Mouse (Mus musculus) midbrain, embryonic 16.5 days (tissue): ENCODE data around the gene BC049715. TPM values are rescaled to one million over a fixed set of nuclear protein-coding genes. Genes with fewer than 3 reads are reported as not detected.

ENCODE experiments used
- ATAC-seq: fragments of 200-750 bp; cut with Nextera tagmentation; 2 replicates; pipeline ENCODE4 v1.8.0; 2017; ENCODE audit warnings: moderate TSS enrichment
- H3K27ac ChIP-seq: fragments of 300-500 bp; sonication (generic); 2 replicates; pipeline ENCODE4 v1.5.1; 2014; ENCODE audit warnings: mild to moderate bottlenecking, low read length, mixed read lengths
- H3K27me3 ChIP-seq: fragments of 300-500 bp; sonication (generic); 2 replicates; pipeline ENCODE4 v1.6.1; 2014; ENCODE audit warnings: low read depth, low read length, mixed read lengths; ENCODE audit not compliant: control insufficient read depth, insufficient read depth
- H3K36me3 ChIP-seq: fragments of 300-500 bp; sonication (generic); 2 replicates; pipeline ENCODE4 v1.6.1; 2014; ENCODE audit warnings: mild to moderate bottlenecking, low read length, moderate library complexity, mixed read lengths; ENCODE audit not compliant: control insufficient read depth, insufficient read depth
- H3K4me1 ChIP-seq: fragments of 300-500 bp; sonication (generic); 2 replicates; pipeline ENCODE4 v1.6.1; 2014; ENCODE audit warnings: mild to moderate bottlenecking, low read length, mixed read lengths; ENCODE audit not compliant: control insufficient read depth, insufficient read depth
- H3K4me2 ChIP-seq: fragments of 300-500 bp; sonication (generic); 2 replicates; pipeline ENCODE4 v1.6.1; 2014; ENCODE audit warnings: mild to moderate bottlenecking, low read length, mixed read lengths
- H3K4me3 ChIP-seq: fragments of 300-500 bp; sonication (generic); 2 replicates; pipeline ENCODE4 v1.5.1; 2014; ENCODE audit warnings: low read depth, mild to moderate bottlenecking, low read length, moderate library complexity, mixed read lengths
- H3K9ac ChIP-seq: fragments of 300-500 bp; sonication (generic); 2 replicates; pipeline ENCODE4 v1.6.1; 2014; ENCODE audit warnings: low read depth, low read length, mixed read lengths
- H3K9me3 ChIP-seq: fragments of 300-500 bp; sonication (generic); replicated peaks from 2 replicates; pipeline ENCODE4 v1.6.1; 2014; ENCODE audit warnings: mild to moderate bottlenecking, low read length, mixed read lengths; ENCODE audit not compliant: control insufficient read depth, poor library complexity, severe bottlenecking
- WGBS: fragments of 180-500 bp; shearing (Covaris S2); extraction: QIAGEN DNeasy Blood & Tissue Kit; methylation state at CpG from one replicate; pipeline ENCODE4 v1.1.7; 2014; 5-methylcytosine and 5-hydroxymethylcytosine counted together
- polyA plus RNA-seq: library from polyadenylated mRNA; unstranded; fragments of >200 nt; fragmentation: Nextera tagmentation; extraction: Ambion mirVana; gene quantifications from 2 replicates; pipeline ENCODE4 v1.2.1, GENCODE M21; 2015

Gene BC049715
- polyA plus RNA-seq, 1 experiment from 2014 or later = 1.1 TPM

DNA sequence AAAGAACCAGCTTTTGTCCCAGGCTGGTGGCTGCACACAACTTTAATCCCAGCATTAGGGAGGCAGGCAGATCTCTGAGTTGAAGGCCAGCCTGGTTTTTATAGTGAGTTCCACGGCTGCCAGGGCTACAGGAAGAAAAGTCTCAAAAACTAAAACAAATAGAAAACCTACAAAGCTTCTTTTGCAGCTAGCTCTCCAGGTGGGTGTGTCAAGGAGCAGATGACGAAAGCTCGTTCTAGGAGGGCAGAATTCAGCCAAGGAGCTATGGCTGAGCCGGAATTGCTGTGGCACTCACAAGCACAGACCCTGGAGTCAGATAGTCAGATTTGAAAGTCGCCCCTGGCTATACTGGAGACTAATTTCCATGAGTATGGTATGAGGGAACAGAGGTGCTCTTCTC lies 20.6 kb upstream of the BC049715 start:
- Histone ChIP-seq H3K4me1 (peaks cover 24% of the 10 kb centered on the region), H3K9me3 (no peaks in the 10 kb centered on the region), H3K9ac (no peak overlapping the region), H3K36me3 (peaks cover 4% of the 10 kb centered on the region; the same call in 1 of the 2 replicates), H3K4me3 (no peak overlapping the region), H3K27me3 (no peaks in the 10 kb centered on the region), H3K4me2 (no peak overlapping the region), H3K27ac (no peak overlapping the region)
- no peak for ATAC-seq
- WGBS = 64% methylated on average over 5 of the region's 5 CpGs

DNA sequence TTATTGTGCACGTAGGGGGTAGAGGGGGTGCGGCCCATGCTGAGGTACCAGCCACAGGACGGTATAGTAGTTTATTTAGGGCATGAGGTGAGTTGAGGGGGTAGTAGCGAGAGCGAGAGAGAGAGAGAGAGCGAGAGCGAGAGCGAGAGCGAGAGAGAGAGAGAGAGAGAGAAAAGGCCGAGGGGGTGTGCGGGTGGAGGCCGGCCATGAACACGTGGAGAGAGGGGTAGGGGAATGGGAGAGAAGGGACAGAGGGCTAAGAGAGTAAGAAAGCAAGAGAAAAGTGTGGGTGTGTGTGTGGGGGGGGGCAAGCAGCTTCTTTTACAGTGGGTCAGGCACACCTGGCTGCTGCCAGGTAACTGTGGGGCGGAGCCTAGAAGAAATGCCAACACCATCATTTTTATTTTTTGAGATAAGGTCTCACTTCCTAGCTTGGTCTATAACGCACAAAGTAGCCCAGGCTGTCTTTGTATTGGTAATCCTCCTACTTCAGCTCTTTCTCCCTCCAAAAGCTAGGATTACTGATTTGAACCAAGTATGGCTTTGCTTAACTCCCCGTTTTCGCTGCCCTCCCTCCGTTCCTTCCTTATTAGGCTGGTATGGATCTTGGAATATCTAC lies 19.9 kb upstream of the BC049715 start:
- H3K9me3 ChIP-seq = no peaks in the 10 kb centered on the region
- ATAC-seq = peak; percentile 6
- H3K9ac ChIP-seq = no peak overlapping the region; the same call in 1 of the 2 replicates
- peak overlapping the region; percentile 54 for H3K27ac ChIP-seq
- H3K4me2 ChIP-seq = peak overlapping the region; percentile 53
- H3K36me3 ChIP-seq = peaks cover 4% of the 10 kb centered on the region; the same call in 1 of the 2 replicates
- peaks cover 24% of the 10 kb centered on the region for H3K4me1 ChIP-seq
- H3K27me3 ChIP-seq = no peaks in the 10 kb centered on the region
- H3K4me3 ChIP-seq = peak overlapping the region; percentile 74
- 28% methylated on average over 18 of the region's 18 CpGs for WGBS

- H3K9me3 ChIP-seq = no peaks in the 10 kb centered on the region
- H3K9ac ChIP-seq = peak within 1 kb of the TSS; percentile 73
- H3K27me3 ChIP-seq = no peaks in the 10 kb centered on the region
- H3K4me1 ChIP-seq = peaks cover 22% of the 10 kb centered on the region
- WGBS = under 1% methylated on average over 34 of the region's 34 CpGs
- H3K27ac ChIP-seq = peak within 1 kb of the TSS; percentile 60
- peaks cover 6% of the 10 kb centered on the region; the same call in 1 of the 2 replicates for H3K36me3 ChIP-seq
- peak within 1 kb of the TSS; percentile 74 for H3K4me3 ChIP-seq
- ATAC-seq = peak; percentile 90
- peak within 1 kb of the TSS; percentile 99 for H3K4me2 ChIP-seq
These were observed 19.4 kb upstream of the BC049715 start, which contains the start of gene H2afj for GRCm38 (mm10) chr6:136808014-136808417. TSS of gene H2afj (plus strand) at chr6:136808244.

GRCm38 (mm10) chr6:136808631-136809046 lies 18.8 kb upstream of the BC049715 start:
- Histone ChIP-seq H3K4me2 (peak overlapping the region; percentile 99), H3K4me3 (peak overlapping the region; percentile 74), H3K36me3 (peaks cover 8% of the 10 kb centered on the region; the same call in 1 of the 2 replicates), H3K27me3 (no peaks in the 10 kb centered on the region), H3K4me1 (peaks cover 19% of the 10 kb centered on the region), H3K9me3 (no peaks in the 10 kb centered on the region), H3K27ac (peak overlapping the region; percentile 60), H3K9ac (peak overlapping the region; percentile 73)
- under 1% methylated on average over 28 of the region's 28 CpGs for WGBS
- peak; percentile 16 for ATAC-seq

DNA sequence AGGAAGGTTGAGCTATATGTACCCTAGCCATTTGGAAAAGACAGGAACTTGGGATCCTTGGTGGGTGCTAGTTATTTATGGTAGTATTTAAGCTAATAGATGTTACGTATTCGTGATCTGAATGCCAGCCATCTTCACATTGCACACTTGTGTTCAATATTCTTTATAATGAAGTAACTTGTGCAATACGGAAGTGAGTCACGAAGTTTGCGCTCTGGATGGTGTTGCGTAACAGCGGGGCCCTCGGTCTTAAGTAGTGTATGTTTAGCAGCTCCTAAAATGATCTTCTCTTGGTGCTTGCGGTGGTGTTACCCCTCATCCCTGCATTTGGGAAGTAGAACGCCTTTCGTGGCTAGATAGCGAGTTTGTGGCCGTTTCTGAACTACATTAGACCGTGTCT lies 18.3 kb upstream of the BC049715 start:
- Histone ChIP-seq H3K4me1 (peaks cover 19% of the 10 kb centered on the region), H3K4me3 (peak overlapping the region; percentile 74), H3K9me3 (no peaks in the 10 kb centered on the region), H3K36me3 (peaks cover 12% of the 10 kb centered on the region), H3K27me3 (no peaks in the 10 kb centered on the region), H3K4me2 (peak overlapping the region; percentile 99), H3K27ac (no peak overlapping the region), H3K9ac (peak overlapping the region; percentile 73)
- no peak for ATAC-seq
- 40% methylated on average over 14 of the region's 14 CpGs for WGBS

DNA sequence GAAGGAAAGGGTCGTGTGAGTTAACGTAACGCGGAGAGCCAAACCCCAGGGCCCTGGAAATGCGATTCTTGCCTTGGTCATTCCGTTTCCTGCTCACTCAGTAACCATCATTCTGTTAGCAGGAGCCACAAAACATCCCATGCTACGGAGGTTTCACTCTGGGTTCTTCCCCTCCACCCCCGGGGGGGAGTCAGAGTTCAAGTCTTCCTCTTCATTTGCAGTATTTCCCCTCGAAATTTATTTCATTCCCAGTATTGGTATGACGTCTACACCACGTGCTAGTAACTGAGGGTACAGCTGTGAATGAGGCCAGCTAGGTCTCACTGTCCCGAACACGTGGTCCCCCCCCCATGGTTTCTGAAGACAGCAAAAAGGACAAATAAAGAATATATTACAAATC lies 17.8 kb upstream of the BC049715 start:
- Histone ChIP-seq H3K27ac (no peak overlapping the region), H3K4me2 (peak overlapping the region; percentile 99; the same call in 1 of the 2 replicates), H3K9me3 (no peaks in the 10 kb centered on the region), H3K36me3 (peaks cover 17% of the 10 kb centered on the region), H3K27me3 (no peaks in the 10 kb centered on the region), H3K9ac (no peak overlapping the region), H3K4me1 (peaks cover 19% of the 10 kb centered on the region), H3K4me3 (no peak overlapping the region)
- WGBS = 84% methylated on average over 13 of the region's 13 CpGs
- no peak for ATAC-seq

DNA sequence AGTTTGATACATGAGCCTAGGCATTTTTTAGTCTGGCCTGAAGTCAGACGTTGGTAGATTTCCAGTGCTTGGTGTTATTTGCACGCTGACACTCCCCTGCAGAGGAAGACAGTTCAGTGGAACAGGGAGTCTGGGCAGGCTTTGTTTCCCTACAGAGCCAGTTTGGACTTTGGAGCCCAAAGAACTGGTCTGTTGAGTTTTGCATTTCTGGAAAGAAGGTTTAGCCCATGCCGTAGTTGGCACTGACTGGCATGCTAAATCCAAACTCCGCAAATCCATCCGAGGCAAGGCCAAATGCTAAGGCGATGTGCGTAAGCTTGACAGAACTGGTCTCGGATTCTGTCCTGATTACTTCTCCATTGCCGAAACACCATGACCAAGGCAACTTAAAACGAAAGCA lies 16.2 kb upstream of the BC049715 start:
- Histone ChIP-seq H3K27ac (no peak overlapping the region), H3K4me2 (no peak overlapping the region), H3K4me1 (peaks cover 14% of the 10 kb centered on the region), H3K4me3 (no peak overlapping the region), H3K9ac (no peak overlapping the region), H3K9me3 (no peaks in the 10 kb centered on the region), H3K27me3 (no peaks in the 10 kb centered on the region), H3K36me3 (peaks cover 23% of the 10 kb centered on the region)
- 92% methylated on average over 10 of the region's 10 CpGs for whole genome bisulfite sequencing
- ATAC-seq = no peak

DNA sequence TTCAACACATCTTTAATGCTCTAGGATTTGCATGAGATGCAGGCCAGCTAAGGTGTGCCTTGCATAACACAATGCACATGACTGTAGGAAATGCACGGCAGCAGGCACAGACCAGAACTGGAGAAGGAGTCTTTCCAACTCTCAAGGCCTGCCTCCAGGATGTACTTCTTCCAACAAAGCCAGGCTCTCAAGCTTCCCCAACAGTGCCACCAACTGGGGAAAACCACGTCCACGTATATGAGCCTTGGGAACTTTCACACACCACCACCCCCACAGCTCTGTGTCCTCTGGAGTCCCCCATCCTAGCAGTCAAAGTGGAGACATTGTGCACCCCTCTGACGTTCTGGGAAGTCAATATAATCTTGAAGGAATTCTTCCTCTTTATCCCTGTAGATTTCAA lies 14.3 kb upstream of the BC049715 start:
- Histone ChIP-seq H3K4me3 (no peak overlapping the region), H3K9ac (no peak overlapping the region), H3K4me2 (no peak overlapping the region), H3K9me3 (no peaks in the 10 kb centered on the region), H3K27me3 (no peaks in the 10 kb centered on the region), H3K36me3 (peaks cover 41% of the 10 kb centered on the region), H3K27ac (no peak overlapping the region), H3K4me1 (peaks cover 11% of the 10 kb centered on the region)
- WGBS = 53% methylated on average over 4 of the region's 4 CpGs
- no peak for ATAC-seq

DNA sequence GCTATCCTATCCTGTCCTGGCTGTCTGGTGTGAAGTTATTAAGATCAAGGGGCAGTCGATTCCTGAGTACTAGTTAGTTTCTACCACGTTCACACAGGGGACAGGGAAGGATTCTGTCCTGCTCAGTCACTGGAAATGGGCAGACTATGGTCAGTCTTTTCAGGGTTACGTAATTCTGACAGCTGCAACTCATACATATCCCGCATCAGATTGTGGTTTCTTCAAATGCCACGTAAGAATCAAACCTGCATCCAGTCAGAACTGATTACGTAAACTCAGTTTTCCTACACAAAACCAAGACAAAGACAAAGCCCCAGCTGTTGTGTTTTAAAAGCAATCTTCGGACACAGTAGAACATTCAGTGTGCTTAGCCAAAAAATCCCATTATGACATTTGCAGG lies 12.0 kb upstream of the BC049715 start:
- no peak overlapping the region for H3K9ac ChIP-seq
- H3K4me1 ChIP-seq = no peaks in the 10 kb centered on the region
- no peak overlapping the region for H3K4me3 ChIP-seq
- H3K27ac ChIP-seq = no peak overlapping the region
- no peak overlapping the region for H3K4me2 ChIP-seq
- H3K9me3 ChIP-seq = no peaks in the 10 kb centered on the region
- H3K36me3 ChIP-seq = peaks cover 51% of the 10 kb centered on the region
- ATAC-seq = no peak
- 97% methylated on average over 7 of the region's 7 CpGs for WGBS
- no peaks in the 10 kb centered on the region for H3K27me3 ChIP-seq
